In genomic region chr3:89396654-89397005, GRCm38 (mm10) we compare ENCODE assay signal across 7 mouse cellular contexts. TPM values are rescaled to one million over a fixed set of nuclear protein-coding genes. Genes with fewer than 3 reads are reported as not detected.
DNase-seq lines count a peak whose midpoint lies in the region; ATAC-seq lines count a peak whose summit lies in the region.

No protein-coding gene starts in this region.

- no peaks in the 10 kb centered on the region; the same call in 1 of the 2 replicates for H3K36me3 ChIP-seq in lung, embryonic 15.5 days
- no peaks in the 10 kb centered on the region for H3K36me3 ChIP-seq in forebrain, embryonic 11.5 days (ENCODE audit: control insufficient read depth, insufficient read depth, low read length)
- peaks cover 3% of the 10 kb centered on the region; the same call in 1 of the 2 replicates for H3K36me3 ChIP-seq in limb, embryonic 13.5 days
- H3K36me3 ChIP-seq in stomach, embryonic 14.5 days (ENCODE audit: control insufficient read depth, insufficient read depth, low read length), result no peaks in the 10 kb centered on the region

- WGBS in lung, embryonic 15.5 days, result under 1% methylated on average over 4 of the region's 4 CpGs
- 1% methylated on average over 4 of the region's 4 CpGs for WGBS in forebrain, embryonic 11.5 days
- WGBS in limb, embryonic 13.5 days, result 0% methylated on average over 4 of the region's 4 CpGs
- 0% methylated on average over 4 of the region's 4 CpGs for WGBS in stomach, embryonic 14.5 days

- H3K4me3 ChIP-seq in lung, embryonic 15.5 days, result peak overlapping the region; percentile 60
- H3K4me3 ChIP-seq in forebrain, embryonic 11.5 days (ENCODE audit: low read depth, low read length), result peak overlapping the region; percentile 48; the same call in 1 of the 2 replicates
- H3K4me3 ChIP-seq in limb, embryonic 13.5 days, result peak overlapping the region; percentile 59
- H3K4me3 ChIP-seq in stomach, embryonic 14.5 days (ENCODE audit: low read depth, low read length), result peak overlapping the region; percentile 65

- 0 out of 2 replicates have a peak overlapping the region, but pooled peaks have one; percentile 93 for H3K27ac ChIP-seq in lung, embryonic 15.5 days
- no peak overlapping the region for H3K27ac ChIP-seq in forebrain, embryonic 11.5 days (ENCODE audit: low read depth, low read length)
- peak overlapping the region; percentile 80 for H3K27ac ChIP-seq in limb, embryonic 13.5 days
- H3K27ac ChIP-seq in stomach, embryonic 14.5 days (ENCODE audit: low read length), result no peak overlapping the region

- peaks cover 32% of the 10 kb centered on the region for H3K4me1 ChIP-seq in lung, embryonic 15.5 days
- H3K4me1 ChIP-seq in forebrain, embryonic 11.5 days (replicated peaks; ENCODE audit: control insufficient read depth, insufficient read depth, low read length), result peaks cover 28% of the 10 kb centered on the region
- peaks cover 45% of the 10 kb centered on the region for H3K4me1 ChIP-seq in limb, embryonic 13.5 days
- peaks cover 17% of the 10 kb centered on the region for H3K4me1 ChIP-seq in stomach, embryonic 14.5 days (ENCODE audit: control insufficient read depth, insufficient read depth, low read length)

- H3K27me3 ChIP-seq in lung, embryonic 15.5 days, result no peaks in the 10 kb centered on the region
- H3K27me3 ChIP-seq in forebrain, embryonic 11.5 days (ENCODE audit: control insufficient read depth, insufficient read depth, low read length), result no peaks in the 10 kb centered on the region; the same call in 1 of the 2 replicates
- H3K27me3 ChIP-seq in limb, embryonic 13.5 days, result peaks cover 13% of the 10 kb centered on the region
- H3K27me3 ChIP-seq in stomach, embryonic 14.5 days (ENCODE audit: control insufficient read depth, insufficient read depth, low read length), result no peaks in the 10 kb centered on the region

- H3K9me3 ChIP-seq in lung, embryonic 15.5 days, result no peaks in the 10 kb centered on the region
- no peaks in the 10 kb centered on the region for H3K9me3 ChIP-seq in forebrain, embryonic 11.5 days (ENCODE audit: control insufficient read depth, low read length)
- H3K9me3 ChIP-seq in limb, embryonic 13.5 days, result no peaks in the 10 kb centered on the region
- no peaks in the 10 kb centered on the region for H3K9me3 ChIP-seq in stomach, embryonic 14.5 days (ENCODE audit: control insufficient read depth, low read depth, low read length)

- no peak for ATAC-seq in lung, embryonic 15.5 days (ENCODE audit: borderline replicate concordance, extremely low read depth, low FRiP score, low TSS enrichment)
- no peak for ATAC-seq in forebrain, embryonic 11.5 days (replicated peaks; ENCODE audit: low FRiP score)
- no peak for ATAC-seq in limb, embryonic 13.5 days (ENCODE audit: low FRiP score, low read depth)
- no peak for ATAC-seq in stomach, embryonic 14.5 days (ENCODE audit: insufficient number of reproducible peaks, insufficient read depth, low FRiP score, low read depth)
- no peak for ATAC-seq in megakaryocyte progenitor cell, adult 5-6 weeks (replicated peaks; ENCODE audit: poor library complexity)

- H3K9ac ChIP-seq in lung, embryonic 15.5 days, result peak overlapping the region; percentile 48; the same call in 1 of the 2 replicates
- no peak overlapping the region; the same call in 1 of the 2 replicates for H3K9ac ChIP-seq in forebrain, embryonic 11.5 days (ENCODE audit: low read length)
- H3K9ac ChIP-seq in limb, embryonic 13.5 days, result peak overlapping the region; percentile 68
- peak overlapping the region; percentile 53; the same call in 1 of the 2 replicates for H3K9ac ChIP-seq in stomach, embryonic 14.5 days (replicated peaks; ENCODE audit: low read depth, low read length)

- DNase-seq in lung, postnatal 10 days, result no peak
- DNase-seq in forebrain, embryonic 11.5 days (ENCODE audit: low spot score), result no peak
- no peak for DNase-seq in right cerebral cortex, adult 2 months (ENCODE audit: low spot score in 2 of 2)

- H3K4me2 ChIP-seq in lung, embryonic 15.5 days, result peak overlapping the region; percentile 97
- H3K4me2 ChIP-seq in forebrain, embryonic 11.5 days (ENCODE audit: low read depth, low read length, severe bottlenecking), result peak overlapping the region; percentile 99; the same call in 1 of the 2 replicates
- H3K4me2 ChIP-seq in limb, embryonic 13.5 days (replicated peaks), result peak overlapping the region; percentile 98
- peak overlapping the region; percentile 97 for H3K4me2 ChIP-seq in stomach, embryonic 14.5 days (replicated peaks; ENCODE audit: low read depth, low read length)

RNA-seq across cellular contexts. Expression of gene Zbtb7b, which starts 2.1 kb away (rescaled TPM):
- polyA plus RNA-seq in lung, embryonic 15.5 days (2015; fragmentation: Nextera tagmentation; extraction: Ambion mirVana), result 3.7 TPM in 2 replicates
- 1.3 and 1.4 TPM in 2 replicates for polyA plus RNA-seq in forebrain, embryonic 11.5 days (2014; fragmentation: Nextera tagmentation; extraction: Ambion mirVana)
- polyA plus RNA-seq in limb, embryonic 13.5 days (2015; fragmentation: Nextera tagmentation; extraction: Ambion mirVana), result 1.1 and 2.0 TPM in 2 replicates
- polyA plus RNA-seq in stomach, embryonic 14.5 days (2014; fragmentation: Nextera tagmentation; extraction: Ambion mirVana), result 4.5 and 5.7 TPM in 2 replicates
- 3.8 and 5.7 TPM in 2 replicates for total RNA-seq in megakaryocyte progenitor cell, adult 5-6 weeks (2015)
- 9.1 and 17.4 TPM in 2 replicates for total RNA-seq in megakaryocyte progenitor cell, adult 5-6 weeks (2017)

RNA-seq across cellular contexts. Expression of gene Lenep, which starts 6.0 kb away (rescaled TPM):
- not detected in 2 replicates for polyA plus RNA-seq in lung, embryonic 15.5 days (2015; fragmentation: Nextera tagmentation; extraction: Ambion mirVana)
- 0.91 and 1.9 TPM in 2 replicates for polyA plus RNA-seq in forebrain, embryonic 11.5 days (2014; fragmentation: Nextera tagmentation; extraction: Ambion mirVana)
- not detected in 2 replicates for polyA plus RNA-seq in limb, embryonic 13.5 days (2015; fragmentation: Nextera tagmentation; extraction: Ambion mirVana)
- 0.55 TPM in 1 of 2 replicates, not detected in the other for polyA plus RNA-seq in stomach, embryonic 14.5 days (2014; fragmentation: Nextera tagmentation; extraction: Ambion mirVana)
- 1.5 and 2.7 TPM in 2 replicates for total RNA-seq in megakaryocyte progenitor cell, adult 5-6 weeks (2015)
- total RNA-seq in megakaryocyte progenitor cell, adult 5-6 weeks (2017), result 0.21 and 2.6 TPM in 2 replicates

RNA-seq across cellular contexts. Expression of gene Flad1, which starts 15.0 kb away (rescaled TPM):
- polyA plus RNA-seq in lung, embryonic 15.5 days (2015; fragmentation: Nextera tagmentation; extraction: Ambion mirVana), result 21.3 and 23.1 TPM in 2 replicates
- 28.5 and 31.9 TPM in 2 replicates for polyA plus RNA-seq in forebrain, embryonic 11.5 days (2014; fragmentation: Nextera tagmentation; extraction: Ambion mirVana)
- 27.1 and 28.2 TPM in 2 replicates for polyA plus RNA-seq in limb, embryonic 13.5 days (2015; fragmentation: Nextera tagmentation; extraction: Ambion mirVana)
- polyA plus RNA-seq in stomach, embryonic 14.5 days (2014; fragmentation: Nextera tagmentation; extraction: Ambion mirVana), result 22.3 and 24.5 TPM in 2 replicates
- 9.4 and 11.3 TPM in 2 replicates for total RNA-seq in megakaryocyte progenitor cell, adult 5-6 weeks (2015)
- 12.5 and 18.7 TPM in 2 replicates for total RNA-seq in megakaryocyte progenitor cell, adult 5-6 weeks (2017)

RNA-seq across cellular contexts. Expression of gene Cks1b, which starts 21.6 kb away (rescaled TPM):
- polyA plus RNA-seq in lung, embryonic 15.5 days (2015; fragmentation: Nextera tagmentation; extraction: Ambion mirVana), result 556 and 595 TPM in 2 replicates
- polyA plus RNA-seq in forebrain, embryonic 11.5 days (2014; fragmentation: Nextera tagmentation; extraction: Ambion mirVana), result 491 and 495 TPM in 2 replicates
- polyA plus RNA-seq in limb, embryonic 13.5 days (2015; fragmentation: Nextera tagmentation; extraction: Ambion mirVana), result 508 and 542 TPM in 2 replicates
- polyA plus RNA-seq in stomach, embryonic 14.5 days (2014; fragmentation: Nextera tagmentation; extraction: Ambion mirVana), result 470 and 503 TPM in 2 replicates
- total RNA-seq in megakaryocyte progenitor cell, adult 5-6 weeks (2015), result 268 TPM in 2 replicates
- 171 and 192 TPM in 2 replicates for total RNA-seq in megakaryocyte progenitor cell, adult 5-6 weeks (2017)

RNA-seq across cellular contexts. Expression of gene Shc1, which starts 21.6 kb away (rescaled TPM):
- 108 and 111 TPM in 2 replicates for polyA plus RNA-seq in lung, embryonic 15.5 days (2015; fragmentation: Nextera tagmentation; extraction: Ambion mirVana)
- polyA plus RNA-seq in forebrain, embryonic 11.5 days (2014; fragmentation: Nextera tagmentation; extraction: Ambion mirVana), result 30.9 and 31.6 TPM in 2 replicates
- polyA plus RNA-seq in limb, embryonic 13.5 days (2015; fragmentation: Nextera tagmentation; extraction: Ambion mirVana), result 102 and 108 TPM in 2 replicates
- polyA plus RNA-seq in stomach, embryonic 14.5 days (2014; fragmentation: Nextera tagmentation; extraction: Ambion mirVana), result 68.7 and 73.2 TPM in 2 replicates
- total RNA-seq in megakaryocyte progenitor cell, adult 5-6 weeks (2015), result 41.4 and 42.8 TPM in 2 replicates
- total RNA-seq in megakaryocyte progenitor cell, adult 5-6 weeks (2017), result 49.6 and 52.8 TPM in 2 replicates

Comparison
In these comparisons a context has a peak if more than half of its experiments do, and no peak if none do; other contexts are left out.
1. H3K27ac ChIP-seq: peak in lung, embryonic 15.5 days (single experiment) and limb, embryonic 13.5 days (single experiment); none in forebrain, embryonic 11.5 days (single experiment) and stomach, embryonic 14.5 days (single experiment).
2. Peak in every context shown above with its lines, with median percentiles within 50 percentile points of each other: H3K4me2 ChIP-seq and H3K4me3 ChIP-seq.